Mouse (Mus musculus) heart, embryonic 16.5 days (tissue): ENCODE results near the gene Prg3. TPM values are rescaled to one million over a fixed set of nuclear protein-coding genes. Genes with fewer than 3 reads are reported as not detected.

Experiments
- ATAC-seq: fragments of 200-750 bp; cut with Nextera tagmentation; replicated peaks from 2 replicates; pipeline ENCODE4 v1.8.0; 2017; ENCODE audit warnings: moderate number of reproducible peaks; ENCODE audit not compliant: insufficient read depth, low FRiP score; ENCODE audit errors: extremely low read depth
- H3K27ac ChIP-seq: fragments of 300-500 bp; sonication (generic); 2 replicates; pipeline ENCODE4 v1.5.1; 2014; ENCODE audit warnings: mild to moderate bottlenecking, low read length, control low read depth, moderate library complexity
- H3K27me3 ChIP-seq: fragments of 300-500 bp; sonication (generic); 2 replicates; pipeline ENCODE4 v1.6.1; 2014; ENCODE audit warnings: low read length, mixed read lengths; ENCODE audit not compliant: control insufficient read depth, insufficient read depth
- H3K36me3 ChIP-seq: fragments of 300-500 bp; sonication (generic); 2 replicates; pipeline ENCODE4 v1.6.1; 2014; ENCODE audit not compliant: control insufficient read depth, insufficient read depth
- H3K4me1 ChIP-seq: fragments of 300-500 bp; sonication (generic); 2 replicates; pipeline ENCODE4 v1.6.1; 2014; ENCODE audit warnings: low read length, mixed read lengths; ENCODE audit not compliant: control insufficient read depth, insufficient read depth
- H3K4me2 ChIP-seq: fragments of 300-500 bp; sonication (generic); 2 replicates; pipeline ENCODE4 v1.6.1; 2014; ENCODE audit warnings: low read depth, mild to moderate bottlenecking, control low read depth, low read length
- H3K4me3 ChIP-seq: fragments of 300-500 bp; sonication (generic); 2 replicates; pipeline ENCODE4 v1.5.1; 2014; ENCODE audit warnings: mild to moderate bottlenecking, control low read depth, low read length
- H3K9ac ChIP-seq: fragments of 300-500 bp; sonication (generic); 2 replicates; pipeline ENCODE4 v1.6.1; 2014; ENCODE audit warnings: low read length, control low read depth
- H3K9me3 ChIP-seq: fragments of 300-500 bp; sonication (generic); replicated peaks from 2 replicates; pipeline ENCODE4 v1.6.1; 2016; ENCODE audit warnings: low read length; ENCODE audit not compliant: control insufficient read depth
- WGBS: fragments of 180-500 bp; shearing (Covaris S2); extraction: QIAGEN DNeasy Blood & Tissue Kit; methylation state at CpG from one replicate; pipeline ENCODE4 v1.1.7; 2014; 5-methylcytosine and 5-hydroxymethylcytosine counted together
- polyA plus RNA-seq: library from polyadenylated mRNA; unstranded; fragments of >200 nt; fragmentation: Nextera tagmentation; extraction: Ambion mirVana; gene quantifications from 2 replicates; pipeline ENCODE4 v1.2.1, GENCODE M21; 2015

Gene Prg3
- polyA plus RNA-seq, 1 experiment from 2014 or later: 0.34 TPM

- no peaks in the 10 kb centered on the region for H3K4me1 ChIP-seq
- H3K27me3 ChIP-seq: no peaks in the 10 kb centered on the region; the same call in 1 of the 2 replicates
- WGBS: 59% methylated on average over 5 of the region's 5 CpGs
- H3K27ac ChIP-seq: no peak overlapping the region
- H3K9ac ChIP-seq: no peak overlapping the region
- H3K36me3 ChIP-seq: no peaks in the 10 kb centered on the region
- no peak for ATAC-seq
- H3K9me3 ChIP-seq: no peaks in the 10 kb centered on the region
- H3K4me2 ChIP-seq: no peak overlapping the region
- H3K4me3 ChIP-seq: no peak overlapping the region
Observed at GRCm38 (mm10) chr2:85027281-85027680, 39.3 kb downstream of the Prg3 start.

GRCm38 (mm10) chr2:85029897-85030296 lies 41.9 kb downstream of the Prg3 start:
- Histone ChIP-seq H3K9me3 (no peaks in the 10 kb centered on the region), H3K4me1 (no peaks in the 10 kb centered on the region), H3K27me3 (no peaks in the 10 kb centered on the region), H3K36me3 (no peaks in the 10 kb centered on the region), H3K4me3 (no peak overlapping the region), H3K4me2 (no peak overlapping the region), H3K27ac (no peak overlapping the region), H3K9ac (no peak overlapping the region)
- no peak for ATAC-seq
- WGBS: 55% methylated on average over 6 of the region's 6 CpGs

- H3K9ac ChIP-seq: no peak overlapping the region
- no peaks in the 10 kb centered on the region for H3K9me3 ChIP-seq
- no peaks in the 10 kb centered on the region for H3K27me3 ChIP-seq
- H3K36me3 ChIP-seq: no peaks in the 10 kb centered on the region
- no peak overlapping the region for H3K27ac ChIP-seq
- WGBS: 47% methylated on average over 6 of the region's 6 CpGs
- H3K4me2 ChIP-seq: no peak overlapping the region
- H3K4me3 ChIP-seq: no peak overlapping the region
- no peaks in the 10 kb centered on the region for H3K4me1 ChIP-seq
- ATAC-seq: no peak
Observed at GRCm38 (mm10) chr2:85030989-85031388, 43.0 kb downstream of the Prg3 start.

- H3K4me3 ChIP-seq: no peak overlapping the region
Observed at GRCm38 (mm10) chr2:85033121-85033520, 45.1 kb downstream of the Prg3 start.

GRCm38 (mm10) chr2:85034169-85034568 lies 46.2 kb downstream of the Prg3 start:
- ATAC-seq: no peak
- Histone ChIP-seq H3K9ac (no peak overlapping the region), H3K27me3 (no peaks in the 10 kb centered on the region), H3K9me3 (no peaks in the 10 kb centered on the region), H3K4me3 (no peak overlapping the region), H3K27ac (no peak overlapping the region), H3K4me1 (peaks cover 9% of the 10 kb centered on the region), H3K36me3 (peaks cover 2% of the 10 kb centered on the region; the same call in 1 of the 2 replicates), H3K4me2 (no peak overlapping the region)
- 67% methylated on average over 7 of the region's 7 CpGs for WGBS

More at GRCm38 (mm10) chr2:85033121-85033520, 45.1 kb downstream of the Prg3 start:
- H3K9ac ChIP-seq: no peak overlapping the region
- no peak overlapping the region for H3K27ac ChIP-seq
- H3K4me1 ChIP-seq: peaks cover 4% of the 10 kb centered on the region
- no peak for ATAC-seq
- no peak overlapping the region for H3K4me2 ChIP-seq
- H3K9me3 ChIP-seq: no peaks in the 10 kb centered on the region
- H3K27me3 ChIP-seq: no peaks in the 10 kb centered on the region
- no peaks in the 10 kb centered on the region for H3K36me3 ChIP-seq
- WGBS: 75% methylated on average over 2 of the region's 2 CpGs

- peaks cover 9% of the 10 kb centered on the region for H3K4me1 ChIP-seq
- H3K27ac ChIP-seq: peak overlapping the region; percentile 33
Observed at GRCm38 (mm10) chr2:85036507-85037046, 48.6 kb downstream of the Prg3 start.

GRCm38 (mm10) chr2:85037047-85038026 lies 49.3 kb downstream of the Prg3 start, which contains the start of the genes Ssrp1 and P2rx3:
TSS of gene Ssrp1 (plus strand) at chr2:85037234.
TSS of gene P2rx3 (minus strand) at chr2:85037462.
- H3K27ac ChIP-seq: peak within 1 kb of the TSS; percentile 77
- H3K4me2 ChIP-seq: peak within 1 kb of the TSS; percentile 86
- WGBS: 1% methylated on average over 66 of the region's 66 CpGs
- no peaks in the 10 kb centered on the region for H3K27me3 ChIP-seq
- peak within 1 kb of the TSS; percentile 95 for H3K9ac ChIP-seq
- H3K4me3 ChIP-seq: peak within 1 kb of the TSS; percentile 88
- H3K9me3 ChIP-seq: no peaks in the 10 kb centered on the region
- peaks cover 9% of the 10 kb centered on the region for H3K4me1 ChIP-seq
- peak; percentile 93 for ATAC-seq
- peaks cover 29% of the 10 kb centered on the region for H3K36me3 ChIP-seq

More at GRCm38 (mm10) chr2:85036507-85037046, 48.6 kb downstream of the Prg3 start:
- Histone ChIP-seq H3K4me3 (peak overlapping the region; percentile 88), H3K9me3 (no peaks in the 10 kb centered on the region), H3K4me2 (peak overlapping the region; percentile 70), H3K36me3 (peaks cover 23% of the 10 kb centered on the region), H3K9ac (peak overlapping the region; percentile 95), H3K27me3 (no peaks in the 10 kb centered on the region)
- peak; percentile 14 for ATAC-seq
- WGBS: 6% methylated on average over 11 of the region's 11 CpGs

- 81% methylated on average over 13 of the region's 13 CpGs for WGBS
- Histone ChIP-seq H3K27ac (no peak overlapping the region), H3K4me1 (peaks cover 9% of the 10 kb centered on the region), H3K36me3 (peaks cover 39% of the 10 kb centered on the region), H3K4me3 (peak overlapping the region; percentile 88), H3K9ac (peak overlapping the region; percentile 95), H3K9me3 (no peaks in the 10 kb centered on the region), H3K27me3 (no peaks in the 10 kb centered on the region), H3K4me2 (peak overlapping the region; percentile 86)
- no peak for ATAC-seq
Observed at GRCm38 (mm10) chr2:85038336-85038735, 50.3 kb downstream of the Prg3 start.
